9 mouse cellular contexts compared by ENCODE assay signal in the genomic region with DNA sequence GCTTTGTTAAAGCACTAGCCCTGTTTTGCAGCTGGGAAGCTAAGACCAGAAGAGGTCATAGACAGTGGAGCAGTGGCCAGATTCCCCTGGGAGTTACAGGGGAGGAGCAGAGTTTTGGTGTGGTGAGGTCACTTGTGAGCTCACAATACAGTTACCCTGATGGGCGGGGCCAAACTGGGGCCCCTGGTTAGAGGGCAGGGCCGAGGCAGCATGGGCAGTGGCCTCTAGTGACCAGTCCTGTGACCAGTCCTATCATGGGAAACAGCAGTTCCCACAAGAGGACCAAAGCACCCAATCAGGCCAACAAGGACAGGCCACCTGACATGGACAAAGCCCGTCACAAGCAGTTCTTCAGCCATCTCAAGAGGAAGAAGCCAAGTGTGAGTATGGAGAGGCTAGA. TPM values are rescaled to one million over a fixed set of nuclear protein-coding genes. Genes with fewer than 3 reads are reported as not detected.
DNase-seq lines count a peak whose midpoint lies in the region; ATAC-seq lines count a peak whose summit lies in the region.
"Had no signal": no experiment of that assay in that cellular context is flagged by ENCODE, and none has a peak within 500 bp of the region (broad histone marks: within the 10 kb centered on the region; RNA-seq: fewer than 3 reads in every experiment).

No protein-coding gene starts in this region.

- H3K36me3 ChIP-seq in heart, embryonic 10.5 days, result no peaks in the 10 kb centered on the region
- no peaks in the 10 kb centered on the region for H3K36me3 ChIP-seq in heart, embryonic 16.5 days (ENCODE audit: control insufficient read depth, insufficient read depth)
- no peaks in the 10 kb centered on the region for H3K36me3 ChIP-seq in midbrain, embryonic 13.5 days

- H3K4me2 ChIP-seq in heart, embryonic 16.5 days (ENCODE audit: low read depth, low read length), result peak overlapping the region; percentile 77
- H3K4me2 ChIP-seq in midbrain, embryonic 13.5 days (replicated peaks), result peak overlapping the region; percentile 82; the same call in 1 of the 2 replicates

- H3K27me3 ChIP-seq in heart, embryonic 10.5 days (ENCODE audit: insufficient read depth, poor library complexity, severe bottlenecking), result peaks cover 55% of the 10 kb centered on the region
- H3K27me3 ChIP-seq in heart, embryonic 16.5 days (ENCODE audit: control insufficient read depth, insufficient read depth, low read length), result peaks cover 14% of the 10 kb centered on the region
- peaks cover 33% of the 10 kb centered on the region for H3K27me3 ChIP-seq in midbrain, embryonic 13.5 days

- H3K4me3 ChIP-seq in heart, embryonic 10.5 days, result no peak overlapping the region
- no peak overlapping the region for H3K4me3 ChIP-seq in heart, embryonic 16.5 days (ENCODE audit: low read length)
- H3K4me3 ChIP-seq in midbrain, embryonic 13.5 days (replicated peaks), result no peak overlapping the region

- WGBS in heart, embryonic 10.5 days, result 40% methylated on average over 3 of the region's 3 CpGs
- WGBS in heart, embryonic 16.5 days, result 62% methylated on average over 3 of the region's 3 CpGs
- 53% methylated on average over 3 of the region's 3 CpGs for WGBS in midbrain, embryonic 13.5 days

- no peak for ATAC-seq in heart, embryonic 16.5 days (replicated peaks; ENCODE audit: extremely low read depth, insufficient read depth, low FRiP score)
- ATAC-seq in midbrain, embryonic 13.5 days, result no peak

- no peak overlapping the region for H3K9ac ChIP-seq in heart, embryonic 16.5 days (ENCODE audit: low read length)
- H3K9ac ChIP-seq in midbrain, embryonic 13.5 days (replicated peaks), result no peak overlapping the region

- H3K4me1 ChIP-seq in heart, embryonic 10.5 days, result peaks cover 26% of the 10 kb centered on the region
- H3K4me1 ChIP-seq in heart, embryonic 16.5 days (ENCODE audit: control insufficient read depth, insufficient read depth, low read length), result peaks cover 25% of the 10 kb centered on the region
- peaks cover 27% of the 10 kb centered on the region for H3K4me1 ChIP-seq in midbrain, embryonic 13.5 days (replicated peaks)

- H3K9me3 ChIP-seq in heart, embryonic 10.5 days, result no peaks in the 10 kb centered on the region
- no peaks in the 10 kb centered on the region for H3K9me3 ChIP-seq in heart, embryonic 16.5 days (replicated peaks; ENCODE audit: control insufficient read depth, low read length)
- H3K9me3 ChIP-seq in midbrain, embryonic 13.5 days, result no peaks in the 10 kb centered on the region

- peak; percentile 97 for DNase-seq in heart, adult 11 months
- no peak for DNase-seq in heart, embryonic 10.5 days (ENCODE audit: low spot score)
- DNase-seq in MN1 (ENCODE audit: low spot score), result peak; percentile 56
- DNase-seq in right cerebral cortex, adult 2 months (ENCODE audit: low spot score in 2 of 2), result no peak
- no peak for DNase-seq in layer of hippocampus, postnatal 10 days (ENCODE audit: low spot score in 2 of 2)
- no peak for DNase-seq in left cerebral cortex, adult 8-10 months (ENCODE audit: low spot score in 2 of 2)

- H3K27ac ChIP-seq in heart, embryonic 10.5 days, result no peak overlapping the region
- H3K27ac ChIP-seq in heart, embryonic 16.5 days (ENCODE audit: low read length), result no peak overlapping the region
- no peak overlapping the region for H3K27ac ChIP-seq in midbrain, embryonic 13.5 days
- H3K27ac ChIP-seq: heart, adult 2 months had no signal

RNA-seq across cellular contexts. Expression of gene 1700003F12Rik, which starts 1.8 kb away (rescaled TPM):
- polyA plus RNA-seq in heart, embryonic 10.5 days (2016; fragmentation: Nextera tagmentation; extraction: Ambion mirVana), result 1.2 and 1.5 TPM in 2 replicates
- polyA plus RNA-seq in heart, embryonic 16.5 days (2015; fragmentation: Nextera tagmentation; extraction: Ambion mirVana), result 0.67 and 0.71 TPM in 2 replicates
- polyA plus RNA-seq in midbrain, embryonic 13.5 days (2015; fragmentation: Nextera tagmentation; extraction: Ambion mirVana), result 1.8 and 2.0 TPM in 2 replicates
- 1 to 10 TPM in 1 of 2 experiments, under 1 TPM in 1; 0.67 to 2.0 TPM for total RNA-seq in layer of hippocampus, postnatal 10 days (2021)
- under 1 TPM in 3 of 4 experiments, not detected in 1; 0.57 to 0.87 (median 0.76) TPM for total RNA-seq in left cerebral cortex, adult 8-10 months (2022)
- total RNA-seq: heart, adult 2 months had no signal

RNA-seq across cellular contexts. Expression of gene Actl10, which starts 2.9 kb away (rescaled TPM):
- polyA plus RNA-seq in heart, embryonic 10.5 days (2016; fragmentation: Nextera tagmentation; extraction: Ambion mirVana), result 0.31 and 0.43 TPM in 2 replicates
- polyA plus RNA-seq in heart, embryonic 16.5 days (2015; fragmentation: Nextera tagmentation; extraction: Ambion mirVana), result 0.16 and 0.19 TPM in 2 replicates
- polyA plus RNA-seq in midbrain, embryonic 13.5 days (2015; fragmentation: Nextera tagmentation; extraction: Ambion mirVana), result 0.26 and 0.55 TPM in 2 replicates
- not detected for total RNA-seq in layer of hippocampus, postnatal 10 days (2021)
- not detected for total RNA-seq in left cerebral cortex, adult 8-10 months (2022)
- total RNA-seq: heart, adult 2 months had no signal
- polyA plus RNA-seq: heart, adult 2 months had no signal

RNA-seq across cellular contexts. Expression of gene Necab3, which starts 10.0 kb away (rescaled TPM):
- polyA plus RNA-seq in heart, embryonic 10.5 days (2016; fragmentation: Nextera tagmentation; extraction: Ambion mirVana), result 0.94 and 1.6 TPM in 2 replicates
- polyA plus RNA-seq in heart, embryonic 16.5 days (2015; fragmentation: Nextera tagmentation; extraction: Ambion mirVana), result 1.7 and 2.8 TPM in 2 replicates
- 13.4 and 14.5 TPM in 2 replicates for polyA plus RNA-seq in midbrain, embryonic 13.5 days (2015; fragmentation: Nextera tagmentation; extraction: Ambion mirVana)
- total RNA-seq in layer of hippocampus, postnatal 10 days (2021), result 10 to 100 TPM; 29.8 to 33.0 TPM
- total RNA-seq in left cerebral cortex, adult 8-10 months (2022), result 10 to 100 TPM; 76.7 to 90.9 (median 82.4) TPM

RNA-seq across cellular contexts. Expression of gene E2f1, which starts 21.0 kb away (rescaled TPM):
- polyA plus RNA-seq in heart, embryonic 10.5 days (2016; fragmentation: Nextera tagmentation; extraction: Ambion mirVana), result 18.0 and 18.6 TPM in 2 replicates
- 18.9 and 22.1 TPM in 2 replicates for polyA plus RNA-seq in heart, embryonic 16.5 days (2015; fragmentation: Nextera tagmentation; extraction: Ambion mirVana)
- 13.6 and 15.2 TPM in 2 replicates for polyA plus RNA-seq in midbrain, embryonic 13.5 days (2015; fragmentation: Nextera tagmentation; extraction: Ambion mirVana)
- 10 to 100 TPM in 1 of 2 experiments, 1 to 10 TPM in 1; 8.8 to 10.5 TPM for total RNA-seq in layer of hippocampus, postnatal 10 days (2021)
- 10 to 100 TPM; 10.5 to 13.9 (median 13.1) TPM for total RNA-seq in left cerebral cortex, adult 8-10 months (2022)

RNA-seq across cellular contexts. Expression of gene Pxmp4, which starts 54.8 kb away (rescaled TPM):
- polyA plus RNA-seq in heart, embryonic 10.5 days (2016; fragmentation: Nextera tagmentation; extraction: Ambion mirVana), result 19.9 and 21.5 TPM in 2 replicates
- 28.2 and 29.5 TPM in 2 replicates for polyA plus RNA-seq in heart, embryonic 16.5 days (2015; fragmentation: Nextera tagmentation; extraction: Ambion mirVana)
- polyA plus RNA-seq in midbrain, embryonic 13.5 days (2015; fragmentation: Nextera tagmentation; extraction: Ambion mirVana), result 12.3 and 13.4 TPM in 2 replicates
- 10 to 100 TPM; 14.3 to 15.7 TPM for total RNA-seq in layer of hippocampus, postnatal 10 days (2021)
- 10 to 100 TPM; 13.2 to 15.2 (median 14.1) TPM for total RNA-seq in left cerebral cortex, adult 8-10 months (2022)

Comparison
In these comparisons a context has a peak if more than half of its experiments do, and no peak if none do; other contexts are left out.
1. DNase-seq: peak in heart, adult 11 months (single experiment) and MN1 (single experiment); none in heart, embryonic 10.5 days (single experiment), right cerebral cortex, adult 2 months (0 of 2), layer of hippocampus, postnatal 10 days (0 of 2) and left cerebral cortex, adult 8-10 months (0 of 2).